Mouse (Mus musculus) left cerebral cortex, adult 2 months (tissue): Measurements from ENCODE around the gene Dennd4b. TPM values are rescaled to one million over a fixed set of nuclear protein-coding genes. Genes with fewer than 3 reads are reported as not detected.
A peak's percentile ranks its signal among the peaks of the same experiment; 100 is the strongest.

Experiments
- DNase-seq, 2 experiments: peaks; one replicate each; pipeline ENCODE4 v3.0.0; 2021 to 2022; ENCODE audit warnings: low spot score in 2 of 2, mixed read lengths in 1 of 2; ENCODE audit errors: extremely low spot score in 1 of 2
- H3K27ac ChIP-seq: fragments of 200-600 bp; 2 replicates; pipeline ENCODE4 v1.8.1; 2022
- H3K4me3 ChIP-seq: fragments of 200-600 bp; 2 replicates; pipeline ENCODE4 v1.8.1; 2022
- CTCF ChIP-seq: fragments of 200-600 bp; IDR thresholded peaks from 2 replicates; pipeline ENCODE4 v1.8.1; 2022; ENCODE audit warnings: antibody characterized with exemption, mild to moderate bottlenecking, moderate library complexity
- intact Hi-C: fragments of 180-260 bp; cut with DNase I; formaldehyde crosslinking; loops from one replicate; pipeline ENCODE4 v1.15.1; 2025
- total RNA-seq, 2 experiments: library from RNA; stranded (reverse); gene quantifications; 2 replicates each; pipeline ENCODE4 v1.2.3; 2021

Dennd4b gene
- total RNA-seq, 2 experiments from 2014 or later = 35.0 to 36.7 TPM

- Histone ChIP-seq H3K27ac (peak overlapping the region; percentile 89), H3K4me3 (peak overlapping the region; percentile 96)
- no peak for DNase-seq
- intact Hi-C loops = no loop called here
- TF ChIP-seq CTCF = no peak
Measured at GRCm38 (mm10) chr3:90254419-90255193, 10.4 kb upstream of the Dennd4b start.

- no peak for DNase-seq
- Histone ChIP-seq H3K27ac (no peak overlapping the region; the same call in 1 of the 2 replicates), H3K4me3 (peak overlapping the region; percentile 96)
- no peak for TF ChIP-seq CTCF
- intact Hi-C loops = no loop called here
Measured at GRCm38 (mm10) chr3:90255194-90255565, 9.8 kb upstream of the Dennd4b start.

- H3K4me3 ChIP-seq = no peak overlapping the region
- H3K27ac ChIP-seq = no peak overlapping the region
- intact Hi-C loops = no loop called here
- no peak for TF ChIP-seq CTCF
- DNase-seq = no peak
Measured at GRCm38 (mm10) chr3:90255784-90256353, 9.1 kb upstream of the Dennd4b start.

GRCm38 (mm10) chr3:90256731-90257530, 8.1 kb upstream of the Dennd4b start:
- no peak for DNase-seq
- no peak overlapping the region for H3K27ac ChIP-seq
- intact Hi-C loops = no loop called here
- TF ChIP-seq CTCF = no peak
- no peak overlapping the region for H3K4me3 ChIP-seq

GRCm38 (mm10) chr3:90258521-90258920, 6.5 kb upstream of the Dennd4b start:
- Histone ChIP-seq H3K27ac (no peak overlapping the region), H3K4me3 (no peak overlapping the region)
- intact Hi-C loops = no loop called here
- no peak for TF ChIP-seq CTCF
- no peak for DNase-seq

GRCm38 (mm10) chr3:90263121-90263771, 1.7 kb upstream of the Dennd4b start:
- no peak overlapping the region for H3K27ac ChIP-seq

GRCm38 (mm10) chr3:90264687-90265033, 325 bp upstream of the Dennd4b start:
- intact Hi-C loops = loop anchor here (2.0 kb wide), 2 partner anchors 28 to 108 kb away; partner anchors contain the start of gene Gatad2b
- no peak for DNase-seq
- Histone ChIP-seq H3K4me3 (peak overlapping the region; percentile 97), H3K27ac (peak overlapping the region; percentile 98)
- no peak for TF ChIP-seq CTCF

More at GRCm38 (mm10) chr3:90263121-90263771, 1.7 kb upstream of the Dennd4b start:
- DNase-seq = no peak
- no peak for TF ChIP-seq CTCF
- intact Hi-C loops = no loop called here
- H3K4me3 ChIP-seq = no peak overlapping the region

GRCm38 (mm10) chr3:90265932-90266741, 1.2 kb downstream of the Dennd4b start:
- Histone ChIP-seq H3K27ac (peak overlapping the region; percentile 98), H3K4me3 (peak overlapping the region; percentile 97)
- TF ChIP-seq CTCF = no peak
- intact Hi-C loops = loop anchor here (2.0 kb wide), 2 partner anchors 27 to 107 kb away; partner anchors contain the start of gene Gatad2b
- no peak for DNase-seq

GRCm38 (mm10) chr3:90266901-90267775, 2.2 kb downstream of the Dennd4b start:
- no peak for TF ChIP-seq CTCF
- intact Hi-C loops = no loop called here
- DNase-seq = no peak
- Histone ChIP-seq H3K4me3 (no peak overlapping the region), H3K27ac (peak overlapping the region; percentile 57)

- TF ChIP-seq CTCF = no peak
- intact Hi-C loops = no loop called here
- no peak overlapping the region for H3K4me3 ChIP-seq
- no peak for DNase-seq
- H3K27ac ChIP-seq = no peak overlapping the region
Measured at GRCm38 (mm10) chr3:90268190-90268589, 3.2 kb downstream of the Dennd4b start.
